Mouse (Mus musculus): ENCODE measurements around the gene Shisa4. TPM values are rescaled to one million over a fixed set of nuclear protein-coding genes. Genes with fewer than 3 reads are reported as not detected.
"Not testable (repeated sequence)": the region's sequence is repeated elsewhere in the genome, so short reads cannot be mapped to it uniquely, and the experiment has no call there.

The Shisa4 gene
- polyA plus RNA-seq, 1 experiment from 2014 or later, result 29.2 TPM

GRCm38 (mm10) chr1:135399466-135399865, 24.4 kb upstream of the Shisa4 start:
- DNase-seq (ENCODE audit: low spot score) (no peak), ATAC-seq (replicated peaks; ENCODE audit: insufficient number of reproducible peaks, low FRiP score, low TSS enrichment, low read depth) (no peak)
- H3K36me3 ChIP-seq (replicated peaks; ENCODE audit: control insufficient read depth, insufficient read depth, low read depth, low read length), result peaks cover 22% of the 10 kb centered on the region
- no peaks in the 10 kb centered on the region for H3K27me3 ChIP-seq (ENCODE audit: control insufficient read depth, insufficient read depth, low read length)
- no peak overlapping the region for H3K9ac ChIP-seq (replicated peaks; ENCODE audit: low read length)
- no peak overlapping the region for H3K27ac ChIP-seq (replicated peaks; ENCODE audit: low read depth, low read length)
- H3K4me1 ChIP-seq (ENCODE audit: control insufficient read depth, insufficient read depth, low read length), result no peaks in the 10 kb centered on the region
- H3K9me3 ChIP-seq (replicated peaks; ENCODE audit: control insufficient read depth, low read length), result no peaks in the 10 kb centered on the region
- no peak overlapping the region for H3K4me2 ChIP-seq (ENCODE audit: low read depth, low read length)
- H3K4me3 ChIP-seq (ENCODE audit: low read depth, low read length), result no peak overlapping the region
- 95% methylated on average over 5 of the region's 5 CpGs for WGBS

- 89% methylated on average over 9 of the region's 9 CpGs for WGBS
These were observed 10.1 kb upstream of the Shisa4 start for GRCm38 (mm10) chr1:135385161-135385560.

GRCm38 (mm10) chr1:135384171-135384570, 9.1 kb upstream of the Shisa4 start:
- WGBS, result 97% methylated on average over 5 of the region's 5 CpGs
- ATAC-seq (replicated peaks; ENCODE audit: insufficient number of reproducible peaks, low FRiP score, low TSS enrichment, low read depth) (no peak), DNase-seq (ENCODE audit: low spot score) (no peak)
- Histone ChIP-seq H3K4me2 (ENCODE audit: low read depth, low read length) (no peak overlapping the region), H3K27ac (replicated peaks; ENCODE audit: low read depth, low read length) (no peak overlapping the region), H3K9me3 (replicated peaks; ENCODE audit: control insufficient read depth, low read length) (no peaks in the 10 kb centered on the region), H3K36me3 (replicated peaks; ENCODE audit: control insufficient read depth, insufficient read depth, low read depth, low read length) (peaks cover 23% of the 10 kb centered on the region), H3K27me3 (ENCODE audit: control insufficient read depth, insufficient read depth, low read length) (no peaks in the 10 kb centered on the region), H3K9ac (replicated peaks; ENCODE audit: low read length) (no peak overlapping the region), H3K4me3 (ENCODE audit: low read depth, low read length) (no peak overlapping the region), H3K4me1 (ENCODE audit: control insufficient read depth, insufficient read depth, low read length) (no peaks in the 10 kb centered on the region)

More at GRCm38 (mm10) chr1:135385161-135385560, 10.1 kb upstream of the Shisa4 start:
- no peaks in the 10 kb centered on the region for H3K4me1 ChIP-seq (ENCODE audit: control insufficient read depth, insufficient read depth, low read length)
- no peak overlapping the region for H3K4me3 ChIP-seq (ENCODE audit: low read depth, low read length)
- no peak overlapping the region for H3K9ac ChIP-seq (replicated peaks; ENCODE audit: low read length)
- H3K9me3 ChIP-seq (replicated peaks; ENCODE audit: control insufficient read depth, low read length), result no peaks in the 10 kb centered on the region
- H3K27ac ChIP-seq (replicated peaks; ENCODE audit: low read depth, low read length), result no peak overlapping the region
- no peak overlapping the region for H3K4me2 ChIP-seq (ENCODE audit: low read depth, low read length)
- peaks cover 28% of the 10 kb centered on the region for H3K36me3 ChIP-seq (replicated peaks; ENCODE audit: control insufficient read depth, insufficient read depth, low read depth, low read length)
- ATAC-seq (replicated peaks; ENCODE audit: insufficient number of reproducible peaks, low FRiP score, low TSS enrichment, low read depth) (no peak), DNase-seq (ENCODE audit: low spot score) (no peak)
- H3K27me3 ChIP-seq (ENCODE audit: control insufficient read depth, insufficient read depth, low read length), result no peaks in the 10 kb centered on the region

GRCm38 (mm10) chr1:135381560-135381959, 6.5 kb upstream of the Shisa4 start:
- H3K4me1 ChIP-seq (ENCODE audit: control insufficient read depth, insufficient read depth, low read length); H3K9me3 ChIP-seq (replicated peaks; ENCODE audit: control insufficient read depth, low read length); H3K4me3 ChIP-seq (ENCODE audit: low read depth, low read length); H3K27me3 ChIP-seq (ENCODE audit: control insufficient read depth, insufficient read depth, low read length); ATAC-seq (replicated peaks; ENCODE audit: insufficient number of reproducible peaks, low FRiP score, low TSS enrichment, low read depth); H3K9ac ChIP-seq (replicated peaks; ENCODE audit: low read length); H3K27ac ChIP-seq (replicated peaks; ENCODE audit: low read depth, low read length); H3K4me2 ChIP-seq (ENCODE audit: low read depth, low read length); DNase-seq (ENCODE audit: low spot score): not testable (repeated sequence)
- peaks cover 12% of the 10 kb centered on the region for H3K36me3 ChIP-seq (replicated peaks; ENCODE audit: control insufficient read depth, insufficient read depth, low read depth, low read length)
- WGBS, result 58% methylated on average over 6 of the region's 6 CpGs

GRCm38 (mm10) chr1:135380071-135380991, 5.3 kb upstream of the Shisa4 start:
- ATAC-seq (replicated peaks; ENCODE audit: insufficient number of reproducible peaks, low FRiP score, low TSS enrichment, low read depth), result no peak
- DNase-seq (ENCODE audit: low spot score), result no peak
- Histone ChIP-seq H3K4me1 (ENCODE audit: control insufficient read depth, insufficient read depth, low read length) (no peaks in the 10 kb centered on the region), H3K36me3 (replicated peaks; ENCODE audit: control insufficient read depth, insufficient read depth, low read depth, low read length) (peaks cover 4% of the 10 kb centered on the region; the same call in 1 of the 2 replicates), H3K9ac (replicated peaks; ENCODE audit: low read length) (no peak overlapping the region), H3K27ac (replicated peaks; ENCODE audit: low read depth, low read length) (no peak overlapping the region), H3K9me3 (replicated peaks; ENCODE audit: control insufficient read depth, low read length) (no peaks in the 10 kb centered on the region), H3K4me3 (ENCODE audit: low read depth, low read length) (no peak overlapping the region), H3K4me2 (ENCODE audit: low read depth, low read length) (no peak overlapping the region), H3K27me3 (ENCODE audit: control insufficient read depth, insufficient read depth, low read length) (no peaks in the 10 kb centered on the region)
- WGBS, result 77% methylated on average over 15 of the region's 15 CpGs

- Histone ChIP-seq H3K36me3 (replicated peaks; ENCODE audit: control insufficient read depth, insufficient read depth, low read depth, low read length) (no peaks in the 10 kb centered on the region), H3K27ac (replicated peaks; ENCODE audit: low read depth, low read length) (no peak overlapping the region), H3K4me2 (ENCODE audit: low read depth, low read length) (no peak overlapping the region), H3K4me1 (ENCODE audit: control insufficient read depth, insufficient read depth, low read length) (peaks cover 2% of the 10 kb centered on the region; the same call in 1 of the 2 replicates), H3K9ac (replicated peaks; ENCODE audit: low read length) (no peak overlapping the region), H3K4me3 (ENCODE audit: low read depth, low read length) (no peak overlapping the region), H3K9me3 (replicated peaks; ENCODE audit: control insufficient read depth, low read length) (no peaks in the 10 kb centered on the region), H3K27me3 (ENCODE audit: control insufficient read depth, insufficient read depth, low read length) (no peaks in the 10 kb centered on the region)
- no peak for ATAC-seq (replicated peaks; ENCODE audit: insufficient number of reproducible peaks, low FRiP score, low TSS enrichment, low read depth)
- WGBS, result 57% methylated on average over 2 of the region's 2 CpGs
- no peak for DNase-seq (ENCODE audit: low spot score)
These were observed 4.0 kb upstream of the Shisa4 start for GRCm38 (mm10) chr1:135379048-135379447.

- H3K9ac ChIP-seq (replicated peaks; ENCODE audit: low read length), result no peak overlapping the region
- 69% methylated on average over 9 of the region's 9 CpGs for WGBS
- ATAC-seq (replicated peaks; ENCODE audit: insufficient number of reproducible peaks, low FRiP score, low TSS enrichment, low read depth), result no peak
These were observed 3.5 kb upstream of the Shisa4 start for GRCm38 (mm10) chr1:135378576-135378975.

GRCm38 (mm10) chr1:135374175-135374867, 716 bp downstream of the Shisa4 start:
- H3K27me3 ChIP-seq (ENCODE audit: control insufficient read depth, insufficient read depth, low read length), result no peaks in the 10 kb centered on the region
- peak overlapping the region; percentile 76 for H3K9ac ChIP-seq (replicated peaks; ENCODE audit: low read length)
- no peaks in the 10 kb centered on the region for H3K9me3 ChIP-seq (replicated peaks; ENCODE audit: control insufficient read depth, low read length)
- no peak for ATAC-seq (replicated peaks; ENCODE audit: insufficient number of reproducible peaks, low FRiP score, low TSS enrichment, low read depth)
- H3K4me1 ChIP-seq (ENCODE audit: control insufficient read depth, insufficient read depth, low read length), result peaks cover 4% of the 10 kb centered on the region
- peak; percentile 29 for DNase-seq (ENCODE audit: low spot score)
- no peaks in the 10 kb centered on the region for H3K36me3 ChIP-seq (replicated peaks; ENCODE audit: control insufficient read depth, insufficient read depth, low read depth, low read length)
- H3K4me2 ChIP-seq (ENCODE audit: low read depth, low read length), result peak overlapping the region; percentile 69
- 2% methylated on average over 19 of the region's 19 CpGs for WGBS
- H3K27ac ChIP-seq (replicated peaks; ENCODE audit: low read depth, low read length), result no peak overlapping the region
- peak overlapping the region; percentile 52 for H3K4me3 ChIP-seq (ENCODE audit: low read depth, low read length)

More at GRCm38 (mm10) chr1:135378576-135378975, 3.5 kb upstream of the Shisa4 start:
- H3K36me3 ChIP-seq (replicated peaks; ENCODE audit: control insufficient read depth, insufficient read depth, low read depth, low read length), result no peaks in the 10 kb centered on the region
- H3K4me2 ChIP-seq (ENCODE audit: low read depth, low read length), result no peak overlapping the region
- no peak for DNase-seq (ENCODE audit: low spot score)
- no peaks in the 10 kb centered on the region for H3K27me3 ChIP-seq (ENCODE audit: control insufficient read depth, insufficient read depth, low read length)
- H3K4me1 ChIP-seq (ENCODE audit: control insufficient read depth, insufficient read depth, low read length), result peaks cover 2% of the 10 kb centered on the region; the same call in 1 of the 2 replicates
- H3K4me3 ChIP-seq (ENCODE audit: low read depth, low read length), result no peak overlapping the region
- no peak overlapping the region for H3K27ac ChIP-seq (replicated peaks; ENCODE audit: low read depth, low read length)
- no peaks in the 10 kb centered on the region for H3K9me3 ChIP-seq (replicated peaks; ENCODE audit: control insufficient read depth, low read length)
